Mouse (Mus musculus) mouse embryonic stem cell (cell line): Measurements from ENCODE around the gene Hoxc12.

Experiments used
- in situ Hi-C, 2 experiments: fragments of 300-500 bp; cut with MboI; formaldehyde crosslinking; loops; 1 replicate in 1 of 2; 3 replicates in 1 of 2; pipeline ENCODE4 v1.14.3; 2019 to 2020; ENCODE audit warnings: low sequenced_read_pairs in 2 of 2, low pct_unique_long_range_greater_than_20kb in 1 of 2, mixed read lengths in 1 of 2; ENCODE audit not compliant: unreplicated experiment in 1 of 2

Hoxc12 gene

DNA sequence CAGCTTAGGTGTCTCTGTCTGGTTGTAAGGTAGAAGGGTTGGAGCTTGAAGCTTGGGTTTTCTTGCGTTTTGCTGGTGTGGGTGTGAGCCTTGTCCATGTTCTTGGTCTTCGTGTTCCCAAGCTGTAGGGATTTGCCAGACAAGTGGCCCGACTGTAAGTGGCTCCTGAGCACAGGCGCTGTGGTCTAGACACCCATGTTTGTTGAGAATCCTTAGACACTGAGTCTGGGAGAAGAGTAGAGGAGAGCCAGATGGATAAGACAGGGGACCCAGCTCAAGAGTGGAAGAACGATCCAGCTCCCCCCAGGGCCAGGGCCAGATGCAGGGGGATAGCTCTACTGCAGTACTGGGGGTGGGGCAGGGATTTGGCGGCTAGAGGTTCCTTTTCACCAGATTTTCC is 36.2 kb downstream of the Hoxc12 start:
- in situ Hi-C loops, result no loop called here

- in situ Hi-C loops, result no loop called here
These were observed 38.5 kb downstream of the Hoxc12 start for GRCm38 (mm10) chr15:102975034-102975433.

DNA sequence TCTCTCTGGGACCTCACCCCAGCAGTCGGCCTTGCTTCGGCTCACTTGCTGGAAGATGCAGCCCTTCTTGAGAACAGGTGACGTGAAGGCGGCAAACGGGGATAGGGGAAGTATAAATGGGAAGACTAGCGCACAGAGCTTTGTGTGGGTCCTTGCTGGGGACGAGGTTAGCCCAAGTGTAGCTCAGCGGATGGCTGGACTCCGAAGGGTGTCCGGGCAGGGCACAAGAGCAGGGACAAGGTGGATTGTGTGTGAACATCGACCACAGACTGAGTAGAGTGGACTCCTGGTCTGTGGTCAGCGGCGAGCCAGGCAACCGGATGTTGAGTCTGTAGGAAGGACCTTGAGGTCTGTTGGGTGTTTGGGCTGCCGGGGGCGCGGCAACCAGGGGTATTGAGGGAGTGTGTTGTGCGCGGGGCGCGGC is 39.1 kb downstream of the Hoxc12 start:
- in situ Hi-C loops, result no loop called here

DNA sequence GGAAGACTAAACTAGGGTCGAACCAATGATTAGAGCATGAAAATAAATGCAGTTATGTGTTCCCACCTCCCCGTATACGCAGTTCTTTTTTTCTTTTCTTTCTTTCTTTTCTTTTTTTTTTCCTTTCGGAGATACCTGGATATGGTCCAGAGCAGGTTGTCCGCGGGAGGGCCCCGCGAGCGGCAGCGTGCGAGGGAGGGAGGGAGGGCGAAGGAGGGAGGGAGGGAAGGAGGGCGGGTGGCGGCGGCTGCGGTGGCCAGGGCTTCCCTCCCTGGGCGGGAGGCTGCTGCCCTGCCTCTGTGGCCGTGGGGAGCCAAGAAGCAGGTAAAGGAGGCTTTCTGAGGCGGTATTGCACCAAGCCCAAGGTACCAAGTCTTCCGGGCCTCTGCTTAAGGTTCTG is 39.6 kb downstream of the Hoxc12 start, which contains the start of gene Hoxc9:
Hoxc9 (plus strand) TSS at position 269 of the 400 bp plus-strand sequence.
- in situ Hi-C loops, result no loop called here

GRCm38 (mm10) chr15:102976631-102977422 is 40.3 kb downstream of the Hoxc12 start:
- in situ Hi-C loops, result no loop called here

GRCm38 (mm10) chr15:102977423-102977974 is 40.9 kb downstream of the Hoxc12 start:
- in situ Hi-C loops, result no loop called here

GRCm38 (mm10) chr15:102978615-102979515 is 42.3 kb downstream of the Hoxc12 start:
- in situ Hi-C loops, result no loop called here

DNA sequence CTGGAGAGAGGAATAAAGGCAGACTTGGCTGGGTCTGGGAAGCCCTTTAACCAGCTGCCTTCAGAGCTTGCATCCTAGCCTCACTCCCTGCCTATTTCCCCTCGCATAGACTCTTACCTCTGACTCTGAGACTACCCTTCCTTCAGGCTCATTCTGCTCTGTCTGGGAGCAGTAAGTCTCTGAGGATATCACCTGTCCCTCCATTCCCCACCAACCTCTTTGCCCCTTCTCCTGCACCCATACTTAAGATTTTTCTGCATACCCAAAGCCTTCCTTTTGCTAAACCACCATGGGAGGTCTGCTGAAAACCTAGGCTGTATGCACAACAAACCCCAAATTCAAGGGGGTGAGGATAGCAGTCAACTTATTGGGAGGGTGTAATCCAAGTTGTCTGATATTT is 43.4 kb downstream of the Hoxc12 start:
- in situ Hi-C loops, result no loop called here

DNA sequence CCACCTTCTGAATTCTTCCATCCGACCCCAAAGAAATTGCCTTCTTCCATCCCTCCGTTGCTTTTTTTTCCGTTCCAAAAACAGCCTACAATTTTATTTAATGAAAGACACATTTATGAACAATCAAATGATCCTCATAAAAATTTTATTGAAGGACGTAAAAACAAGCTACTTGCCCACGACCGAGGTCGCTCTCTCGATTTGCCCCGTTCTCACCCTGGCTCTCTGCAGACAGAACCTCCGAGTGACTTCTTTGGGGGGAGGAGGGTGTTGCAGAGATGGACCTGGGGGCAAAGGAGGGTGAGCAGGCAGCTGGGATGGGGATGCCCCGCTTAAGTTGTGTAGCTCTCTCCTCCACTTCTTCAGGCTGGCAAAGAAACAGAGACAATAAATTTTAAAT is 43.8 kb downstream of the Hoxc12 start:
- in situ Hi-C loops, result no loop called here

DNA sequence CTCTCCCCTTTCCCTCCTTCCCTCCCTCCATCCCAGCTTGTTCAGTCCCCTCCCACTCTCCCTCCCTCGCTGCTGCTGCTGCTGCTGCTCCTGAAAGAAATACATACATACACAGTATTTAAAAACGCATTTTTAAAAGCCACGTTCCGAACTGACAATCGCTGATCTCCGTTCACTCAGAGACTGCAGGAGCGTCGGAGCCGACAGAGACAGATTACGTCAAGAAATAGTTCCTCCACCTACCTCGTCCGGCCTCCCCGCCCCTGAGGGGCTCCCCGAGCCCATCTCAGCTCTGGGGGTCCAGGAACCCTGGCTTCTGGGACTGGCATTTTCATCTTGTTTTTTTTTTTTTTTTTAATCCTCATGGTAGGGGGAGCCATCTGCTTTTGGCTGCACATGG is 44.4 kb downstream of the Hoxc12 start:
- in situ Hi-C loops, result no loop called here

- in situ Hi-C loops, result no loop called here
These were observed 45.1 kb downstream of the Hoxc12 start for GRCm38 (mm10) chr15:102981379-102982288.

DNA sequence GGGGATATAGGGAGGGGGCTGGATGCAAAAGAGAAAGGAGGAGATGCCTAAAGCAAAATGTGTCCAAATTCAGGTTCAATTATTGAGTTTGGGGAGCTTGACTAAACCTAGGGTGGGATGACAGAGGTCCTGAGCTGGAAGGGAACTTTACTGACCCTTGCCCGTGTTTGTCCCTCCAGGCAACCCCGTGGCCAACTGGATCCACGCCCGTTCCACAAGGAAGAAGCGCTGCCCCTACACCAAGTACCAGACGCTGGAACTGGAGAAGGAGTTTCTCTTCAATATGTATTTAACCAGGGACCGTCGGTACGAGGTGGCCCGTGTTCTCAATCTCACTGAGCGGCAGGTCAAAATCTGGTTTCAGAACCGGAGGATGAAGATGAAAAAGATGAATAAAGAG is 47.2 kb downstream of the Hoxc12 start:
- in situ Hi-C loops, result no loop called here

DNA sequence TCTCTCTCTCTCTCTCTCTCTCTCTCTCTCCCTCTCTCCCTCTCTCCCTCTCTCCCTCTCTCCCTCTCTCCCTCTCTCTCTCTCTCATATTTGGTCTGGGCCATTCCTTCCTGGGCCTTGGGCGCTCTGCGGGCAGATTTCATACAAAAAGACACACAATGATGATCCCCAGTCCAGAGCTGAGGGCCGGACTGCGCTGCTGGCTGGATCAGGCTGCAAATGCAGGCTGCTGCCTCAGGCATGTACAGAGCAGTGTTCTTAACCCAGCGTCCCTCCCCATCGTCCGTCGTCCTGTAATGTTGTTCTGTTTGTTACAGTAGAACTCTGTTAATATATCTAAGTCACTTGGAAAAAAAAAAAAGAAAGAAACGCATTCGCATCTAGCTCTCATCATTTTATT is 48.0 kb downstream of the Hoxc12 start:
- in situ Hi-C loops, result no loop called here

DNA sequence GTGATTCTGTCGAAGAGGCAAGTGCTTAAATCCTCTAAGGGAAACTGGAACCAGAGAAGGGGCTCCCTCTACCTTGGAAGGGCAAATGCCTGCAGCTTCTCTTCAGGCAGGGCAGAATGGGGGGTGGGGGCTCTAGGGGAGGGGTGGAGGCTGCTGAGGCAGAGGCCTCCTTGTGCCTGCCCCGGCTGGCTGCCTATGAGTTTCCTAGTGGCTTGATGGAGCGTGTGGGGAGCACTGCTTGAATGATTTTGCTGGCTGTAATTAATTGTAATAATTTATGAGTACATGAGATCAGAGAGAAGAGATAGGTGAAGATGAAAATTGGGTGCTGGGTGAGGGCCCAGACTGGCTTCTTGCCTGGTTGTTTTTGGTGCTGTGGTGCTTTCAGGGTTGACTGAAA is 48.4 kb downstream of the Hoxc12 start:
- in situ Hi-C loops, result loop anchor here (5.0 kb wide), 2 partner anchors 187 to 327 kb away; partner anchors contain the start of gene Gpr84 (in 1 of the 2)

DNA sequence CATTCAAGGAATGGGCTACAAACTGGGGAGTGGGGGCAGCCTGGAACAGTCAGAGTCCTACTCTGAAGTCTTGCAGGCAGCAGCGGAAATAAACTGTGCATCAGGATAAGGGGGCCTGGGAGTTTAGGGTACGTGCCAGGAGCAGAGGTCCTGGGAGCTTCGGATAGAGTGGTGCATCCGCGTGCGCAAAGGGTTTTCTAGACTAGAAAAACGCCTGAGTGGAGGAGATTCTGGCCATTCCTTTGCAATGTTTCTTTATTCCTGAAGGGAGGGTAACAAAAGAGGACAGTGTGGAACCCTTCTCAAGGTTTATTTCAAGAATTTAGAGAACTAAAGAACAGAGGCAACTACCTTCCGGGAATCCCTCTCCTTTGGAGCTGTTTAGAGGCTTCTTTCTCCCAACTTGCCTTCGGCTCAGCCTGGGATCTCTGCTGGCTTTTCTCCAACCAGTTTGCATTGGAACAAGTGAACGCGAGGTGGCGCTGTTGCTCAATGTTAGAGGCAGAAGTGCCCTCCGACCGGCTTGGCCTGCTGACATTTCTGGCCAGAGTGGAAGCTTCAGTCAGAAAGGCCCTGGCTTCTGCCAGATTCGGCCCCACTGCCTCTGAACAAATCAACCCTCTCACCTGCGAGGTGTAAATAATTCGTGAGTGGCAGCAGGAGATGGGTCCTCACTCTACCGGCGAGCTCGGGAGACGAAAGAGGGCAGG is 50.7 kb downstream of the Hoxc12 start:
- in situ Hi-C loops, result loop anchor here (5.0 kb wide), 2 partner anchors 185 to 325 kb away; partner anchors contain the start of gene Gpr84 (in 1 of the 2)

- in situ Hi-C loops, result loop anchor here (5.0 kb wide), 2 partner anchors 184 to 324 kb away; partner anchors contain the start of gene Gpr84 (in 1 of the 2)
These were observed 51.5 kb downstream of the Hoxc12 start for GRCm38 (mm10) chr15:102988078-102988477.
